Mouse (Mus musculus): ENCODE measurements around the gene Tec.
A peak's percentile ranks its signal among the peaks of the same experiment; 100 is the strongest.

Tec gene

DNA sequence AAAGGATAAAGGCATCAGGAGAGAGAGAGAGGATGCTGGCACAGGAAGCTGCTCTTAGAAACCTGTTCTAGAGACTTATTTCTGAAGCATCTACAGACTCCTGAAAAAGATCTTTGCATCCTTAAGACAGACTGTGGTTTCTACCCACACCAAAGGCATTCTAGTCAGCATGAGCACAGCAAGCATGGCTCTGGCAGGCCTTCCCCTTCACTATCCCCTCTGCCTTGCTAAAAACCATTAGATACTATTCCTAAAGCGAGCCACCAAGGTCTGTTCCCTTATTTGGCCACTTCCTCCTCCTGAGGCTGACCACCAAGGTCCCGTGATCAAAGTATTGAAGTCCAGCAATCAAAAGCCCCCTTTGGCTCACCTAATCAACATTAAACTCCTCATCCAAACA, 92.2 kb downstream of the Tec start:
- no peak for DNase-seq

DNA sequence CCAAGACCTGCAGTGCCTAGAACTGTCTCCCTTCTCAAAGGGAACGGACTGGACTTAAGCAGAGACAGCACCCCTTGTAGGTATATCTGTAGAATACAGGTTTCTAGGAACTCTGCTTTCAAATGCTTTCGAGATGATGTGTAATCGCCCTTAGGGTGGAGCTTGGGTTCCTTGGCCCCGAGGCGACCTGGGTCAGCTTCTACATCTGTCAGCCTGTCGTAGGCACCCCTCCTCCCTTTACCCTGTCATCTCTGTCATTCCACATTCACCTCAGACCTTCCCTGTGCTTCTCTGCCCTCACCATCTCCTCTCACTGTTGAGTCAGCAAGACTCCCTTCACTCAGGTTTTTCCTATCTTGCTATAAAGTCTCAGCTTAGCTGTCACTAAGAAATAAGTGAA, 98.4 kb downstream of the Tec start:
- DNase-seq: no peak

DNA sequence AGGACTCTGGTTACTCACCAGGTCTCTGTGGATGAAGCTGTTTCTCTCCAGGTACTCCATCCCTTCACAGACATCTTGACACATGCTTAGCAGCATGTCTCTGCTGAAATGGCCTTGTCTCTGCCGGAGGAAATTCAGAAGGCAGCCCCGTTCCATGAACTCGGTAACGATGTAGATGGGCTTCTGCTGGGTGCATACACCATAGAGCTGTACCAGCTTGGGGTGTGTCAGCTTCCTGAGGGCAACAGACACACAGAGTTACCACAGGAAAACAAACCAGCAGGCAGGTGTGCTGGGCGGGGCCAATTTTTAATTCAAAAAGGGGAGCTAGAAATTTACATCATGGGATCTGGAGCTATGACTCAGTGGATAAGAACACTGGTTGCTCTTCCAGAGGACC, 104.7 kb downstream of the Tec start:
- peak in 1 of 2 experiments; percentile 27 for DNase-seq

DNA sequence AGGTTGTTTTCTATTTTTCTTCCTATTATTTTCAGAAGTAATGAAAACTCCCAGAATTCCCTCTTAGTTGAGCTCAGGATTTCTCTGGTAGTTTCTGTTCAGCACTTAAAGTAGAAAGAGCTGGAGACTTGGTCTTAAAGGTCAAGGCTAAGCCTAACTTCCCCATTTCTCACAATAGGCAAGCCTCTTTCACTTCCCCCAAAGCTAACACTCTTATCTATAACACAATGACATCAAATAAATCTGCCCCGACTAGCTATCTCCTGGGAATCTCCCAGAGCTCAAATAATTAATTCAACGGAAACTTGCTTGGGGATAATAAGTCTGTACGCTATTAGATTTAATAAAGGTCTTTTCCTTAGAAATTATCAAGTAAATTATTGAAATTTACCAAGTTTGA, 105.3 kb downstream of the Tec start:
- DNase-seq: no peak

DNA sequence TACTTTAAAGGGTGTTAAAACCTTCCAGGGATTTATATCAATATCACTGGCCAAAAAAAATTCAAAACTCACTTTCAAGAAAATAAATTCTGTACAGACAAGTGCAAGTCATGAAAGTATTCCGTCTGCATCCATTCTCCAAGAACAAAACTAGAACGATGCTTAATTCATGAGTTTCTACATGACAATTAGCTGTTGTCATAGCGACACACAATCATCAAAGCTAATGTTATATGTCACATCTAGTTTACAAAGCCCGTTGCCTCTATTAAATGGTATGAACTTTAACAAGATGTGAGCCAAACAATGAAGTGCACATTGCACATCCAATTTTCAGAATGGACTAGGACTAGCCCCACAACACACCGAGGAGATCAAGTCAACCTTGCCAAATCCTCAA, 106.5 kb downstream of the Tec start:
- DNase-seq: no peak

DNA sequence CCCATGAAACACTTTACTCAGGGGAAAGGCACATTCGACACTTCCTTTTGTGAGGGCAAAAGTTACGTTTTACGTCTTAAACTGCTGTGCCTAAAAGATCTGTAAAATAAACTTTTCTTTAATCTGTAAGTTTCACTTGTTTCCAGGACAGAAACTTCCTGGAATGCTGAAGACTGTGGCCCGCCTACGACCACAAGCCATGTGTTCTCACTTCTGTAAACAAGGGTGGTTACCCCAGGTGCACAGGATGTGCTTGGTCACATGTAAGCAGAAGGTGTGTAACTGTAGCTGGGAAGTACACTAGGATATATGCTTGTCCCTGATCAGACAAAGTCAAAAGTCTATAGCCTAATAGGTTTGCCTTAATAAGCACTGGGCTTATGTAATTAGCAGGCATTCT, 107.0 kb downstream of the Tec start:
- DNase-seq: peak in 1 of 2 experiments; percentile 28

DNA sequence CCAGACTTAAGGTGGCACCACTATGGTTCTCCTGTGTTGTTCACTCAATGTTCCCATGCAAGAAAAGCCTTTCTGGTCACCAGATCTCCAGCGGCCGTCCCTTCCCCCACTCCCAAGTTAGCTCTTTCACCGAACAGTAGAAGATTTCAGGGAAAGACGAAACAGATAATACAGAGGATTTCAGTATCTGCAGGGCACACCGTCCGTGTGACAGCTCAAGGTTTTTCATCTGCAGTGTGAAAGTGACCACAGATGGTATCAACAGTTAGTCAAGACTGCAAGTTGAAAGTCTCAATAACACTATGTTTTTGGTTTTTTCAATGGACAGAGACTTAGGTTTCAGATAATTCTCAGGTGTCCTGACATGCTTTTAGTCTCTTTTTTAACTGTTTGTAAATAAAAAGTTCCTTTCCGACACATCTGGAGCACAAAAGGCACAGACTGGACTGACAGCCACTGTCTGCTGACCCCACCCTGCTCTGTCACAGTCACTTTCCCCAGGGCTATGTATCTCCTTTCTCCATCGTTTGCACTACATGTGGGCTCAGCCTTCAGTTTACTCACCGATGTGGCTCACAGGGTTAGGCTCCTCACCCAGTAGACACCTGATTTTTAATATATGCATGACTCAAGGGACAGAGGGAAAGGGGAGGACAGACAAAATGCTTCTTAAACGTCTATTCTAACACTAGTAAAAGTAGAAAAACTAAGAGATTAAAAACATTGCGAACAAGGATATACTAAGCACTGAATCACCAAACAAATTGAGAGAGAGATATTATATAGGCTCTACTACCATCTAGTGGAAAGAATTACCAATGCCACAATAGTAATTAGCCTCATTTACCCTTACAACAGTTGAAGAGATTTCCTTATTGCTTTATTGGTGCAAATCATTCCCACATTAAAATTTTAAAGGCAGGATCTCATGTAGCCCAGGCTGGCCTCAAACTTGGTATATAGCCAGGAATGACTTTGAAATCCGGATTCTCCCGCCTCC, 109.1 kb downstream of the Tec start:
- DNase-seq: no peak

DNA sequence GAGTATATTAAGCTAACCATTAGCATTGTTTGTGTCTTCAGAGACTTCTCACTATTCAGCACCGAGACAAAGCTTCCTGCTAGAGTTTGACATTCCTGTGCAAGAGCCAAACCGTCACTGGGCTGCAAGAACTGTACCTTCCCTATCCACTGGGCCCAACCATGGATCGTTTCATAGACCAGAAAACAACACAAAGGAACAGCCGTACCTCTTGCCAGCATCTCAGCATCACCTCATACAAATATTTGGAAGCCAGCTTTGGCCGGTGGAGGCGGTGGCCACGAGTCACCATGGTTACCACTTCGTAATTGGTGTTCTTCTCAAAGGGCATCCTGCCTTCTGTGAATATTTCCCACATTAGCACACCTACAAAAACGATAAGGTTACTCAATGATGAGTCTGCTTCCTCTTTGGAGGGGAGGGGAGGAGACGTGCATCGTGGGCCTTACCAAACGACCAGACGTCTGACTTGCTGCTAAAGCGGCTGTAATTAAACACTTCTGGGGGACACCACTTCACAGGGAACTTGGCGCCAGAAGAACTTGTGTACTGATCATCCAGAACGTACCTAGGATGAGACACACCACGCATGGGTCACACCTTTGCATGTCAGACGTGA, 111.0 kb downstream of the Tec start:
- DNase-seq: no peak

DNA sequence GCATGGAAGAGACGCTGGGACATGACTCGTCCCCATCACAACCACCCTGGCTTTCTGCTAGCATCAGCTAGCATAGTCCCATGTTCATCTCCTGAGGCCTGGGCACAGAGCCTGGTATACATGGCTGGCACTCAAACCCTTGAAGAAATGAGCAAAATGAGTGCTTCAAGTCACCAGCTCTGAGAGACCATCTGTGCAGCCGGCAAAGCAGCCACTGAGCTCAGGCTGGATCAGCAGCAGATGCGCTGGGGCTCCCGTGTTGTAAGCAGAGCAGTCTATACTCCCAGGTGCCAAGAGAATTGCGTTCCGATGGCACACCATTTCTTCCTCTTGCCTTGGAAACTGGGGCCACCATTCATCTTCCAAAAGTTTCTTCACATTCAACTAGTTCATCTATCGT, 112.3 kb downstream of the Tec start:
- DNase-seq: no peak

DNA sequence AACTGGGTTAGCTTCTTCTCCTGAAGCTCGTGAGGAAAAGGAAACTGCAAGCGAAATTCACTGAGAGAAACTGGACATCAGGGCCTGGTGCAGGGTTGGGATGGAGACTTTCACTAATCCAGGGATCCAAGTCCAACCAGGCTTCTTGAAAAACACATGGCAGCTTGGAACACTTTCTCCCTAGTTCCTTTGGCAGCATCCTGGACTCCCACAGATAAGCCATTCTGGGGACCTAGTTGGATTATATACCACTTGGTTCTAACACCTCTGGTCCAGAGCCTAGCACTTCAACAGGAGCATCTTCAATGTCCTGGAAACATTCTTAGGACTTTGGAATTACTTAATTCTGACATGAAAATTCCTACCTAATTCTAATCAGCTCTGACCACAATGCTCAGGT, 113.2 kb downstream of the Tec start:
- no peak for DNase-seq

DNA sequence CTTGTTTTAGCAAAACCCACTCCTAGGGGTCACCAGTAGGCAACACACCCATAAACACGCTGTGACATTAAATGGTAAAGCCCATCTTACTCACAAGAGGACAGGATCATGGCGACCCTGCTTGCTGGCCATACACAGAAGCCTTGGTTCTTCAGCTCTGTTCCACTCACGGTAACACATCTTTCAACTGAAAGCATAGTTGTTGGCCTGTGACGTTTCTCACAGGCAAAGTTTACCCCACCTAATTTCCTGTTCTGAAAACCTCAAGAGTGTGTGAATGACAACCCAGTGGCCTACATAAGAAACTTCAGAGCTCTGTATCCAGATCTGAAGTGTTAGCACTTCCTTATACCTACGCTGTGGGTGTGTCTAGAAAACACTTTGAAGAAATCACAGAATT, 115.7 kb downstream of the Tec start, which contains the start of gene Txk:
TSS of gene Txk (minus strand) at position 193 of the 400 bp plus-strand sequence.
- DNase-seq: no peak

DNA sequence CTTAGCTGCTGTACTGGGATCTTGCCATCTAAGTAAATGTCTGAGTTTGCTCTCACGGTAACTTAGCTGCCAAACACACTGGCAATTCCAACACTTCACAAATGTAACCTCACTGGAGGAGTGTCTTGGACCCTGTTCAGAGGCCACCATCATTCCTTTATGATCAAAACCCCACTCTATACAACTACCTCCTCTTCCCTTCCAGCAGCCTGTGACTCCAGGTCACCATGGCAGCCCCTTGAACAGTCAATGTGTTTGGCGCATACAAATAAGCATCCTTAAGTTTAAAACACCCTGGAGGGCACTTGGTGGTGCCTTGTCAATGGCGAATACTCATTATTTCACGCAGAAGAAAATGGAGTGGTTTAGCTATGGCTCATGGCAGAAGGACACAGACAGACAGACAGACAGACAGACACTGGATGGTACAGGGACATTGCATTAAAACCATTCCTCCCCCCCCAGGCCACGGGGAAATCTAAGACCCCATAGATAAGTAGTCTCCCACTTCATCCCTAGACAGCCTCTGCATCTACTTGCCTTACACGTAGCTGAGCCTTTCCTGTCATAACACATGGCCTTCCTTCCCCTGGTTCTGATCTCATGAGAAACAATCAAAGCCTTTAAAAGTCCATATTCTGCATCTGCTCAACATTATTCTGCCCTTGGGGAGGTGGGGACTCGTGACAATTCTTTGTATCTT, 117.1 kb downstream of the Tec start:
- DNase-seq: no peak

DNA sequence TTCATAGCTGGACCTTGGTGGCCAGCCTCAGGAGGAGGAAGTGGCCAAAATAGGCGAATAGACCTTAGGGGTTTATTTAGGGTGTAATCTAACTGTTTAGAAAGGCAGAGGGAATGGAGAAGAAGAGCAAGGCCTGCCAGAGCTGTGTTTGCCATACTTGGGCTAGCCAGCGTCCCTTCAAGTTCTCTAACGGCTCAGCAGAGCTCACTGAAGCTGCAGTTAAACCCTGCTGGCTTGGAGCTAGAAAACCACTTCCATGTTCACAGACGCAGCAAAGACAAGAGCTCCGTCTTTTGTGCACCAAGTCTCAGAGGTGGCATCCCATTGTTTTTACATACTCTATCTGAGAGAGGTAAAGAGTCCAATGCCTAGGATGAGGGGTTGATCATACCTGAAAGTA, 118.1 kb downstream of the Tec start:
- no peak for DNase-seq

DNA sequence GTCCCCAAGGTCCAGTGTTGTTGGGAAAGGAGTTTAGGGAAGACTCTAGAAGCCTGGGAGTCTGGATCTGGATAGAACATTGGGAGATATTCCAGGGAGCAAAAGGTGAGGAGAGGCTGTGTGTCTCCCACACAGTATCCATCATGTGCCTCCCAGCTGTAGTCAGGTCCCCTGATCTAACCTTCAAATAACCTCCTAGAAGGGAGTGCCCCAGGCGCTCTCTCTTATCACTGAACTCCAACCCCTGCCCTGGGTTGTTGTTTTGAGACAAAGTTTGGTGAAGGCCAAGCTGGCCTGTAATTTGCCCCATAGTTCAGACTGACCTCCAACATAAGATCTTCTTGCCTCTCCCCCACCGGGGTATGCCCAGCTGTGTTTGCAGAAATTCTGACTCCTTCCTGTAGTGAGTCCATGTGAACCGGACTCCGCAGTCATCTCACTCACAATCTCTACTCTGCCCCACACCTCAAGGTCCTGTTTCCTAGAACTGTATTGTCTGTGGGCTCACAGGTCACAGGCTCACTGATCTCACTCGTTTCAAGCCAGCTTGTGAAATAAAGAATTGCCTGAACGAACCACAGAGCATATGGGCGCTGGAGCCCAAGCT, 119.5 kb downstream of the Tec start:
- no peak for DNase-seq

DNA sequence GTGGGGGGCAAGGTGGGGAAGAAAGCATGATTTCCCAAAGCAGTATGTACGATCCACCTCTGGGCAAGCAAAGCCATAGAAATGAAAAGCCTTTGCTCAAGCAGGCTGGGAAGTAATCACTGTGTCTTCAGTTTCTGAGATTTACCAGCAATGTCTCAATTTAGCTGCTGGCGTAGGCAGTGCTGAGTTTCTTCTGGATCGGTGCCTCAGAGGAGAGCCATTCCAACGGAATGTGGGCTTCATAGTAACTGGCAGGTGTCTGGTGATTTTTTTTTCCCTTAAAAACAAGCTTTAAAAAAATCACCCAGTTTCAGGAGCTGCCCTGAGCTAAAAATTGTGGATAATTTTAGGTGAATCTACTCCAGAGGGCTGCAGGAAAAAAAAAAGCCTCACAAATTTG, 120.9 kb downstream of the Tec start:
- no peak for DNase-seq

DNA sequence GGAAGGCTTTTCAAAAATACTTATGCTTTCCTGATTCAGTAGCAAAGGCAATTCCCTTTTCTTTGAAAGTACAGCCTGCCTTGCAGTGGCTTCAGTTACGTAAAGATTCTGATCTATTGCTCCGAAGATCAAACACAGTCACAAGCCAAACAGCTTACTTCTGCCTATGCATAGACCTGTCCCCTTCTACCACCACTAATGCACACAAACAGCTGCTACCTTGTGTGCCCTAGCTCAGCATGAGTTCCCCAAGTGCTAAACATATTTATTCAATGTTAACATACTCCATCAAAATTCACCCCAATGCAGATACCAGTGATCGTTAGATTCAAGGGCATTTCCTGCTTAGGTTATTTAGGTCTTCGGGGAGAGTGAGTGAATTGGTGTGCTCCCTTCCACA, 121.8 kb downstream of the Tec start:
- DNase-seq: no peak

DNA sequence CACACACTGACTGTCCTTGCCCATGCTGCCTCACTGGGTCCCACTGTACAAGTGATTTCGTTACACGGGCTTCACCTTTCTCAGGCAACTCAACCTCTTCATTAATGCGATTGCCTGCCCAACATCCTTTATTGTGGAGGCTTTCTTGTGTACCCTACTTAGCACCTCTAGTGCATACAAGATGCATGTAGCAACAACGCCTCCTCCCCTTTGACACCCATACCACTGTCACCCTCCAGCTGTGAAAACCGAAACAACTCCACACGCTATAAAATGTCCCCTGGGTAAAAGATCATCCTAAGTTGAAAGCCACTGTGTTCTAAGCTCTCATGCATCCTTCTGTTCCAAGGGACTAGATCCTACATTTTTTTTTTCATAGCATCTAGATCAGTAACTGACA, 125.2 kb downstream of the Tec start:
- DNase-seq: no peak

DNA sequence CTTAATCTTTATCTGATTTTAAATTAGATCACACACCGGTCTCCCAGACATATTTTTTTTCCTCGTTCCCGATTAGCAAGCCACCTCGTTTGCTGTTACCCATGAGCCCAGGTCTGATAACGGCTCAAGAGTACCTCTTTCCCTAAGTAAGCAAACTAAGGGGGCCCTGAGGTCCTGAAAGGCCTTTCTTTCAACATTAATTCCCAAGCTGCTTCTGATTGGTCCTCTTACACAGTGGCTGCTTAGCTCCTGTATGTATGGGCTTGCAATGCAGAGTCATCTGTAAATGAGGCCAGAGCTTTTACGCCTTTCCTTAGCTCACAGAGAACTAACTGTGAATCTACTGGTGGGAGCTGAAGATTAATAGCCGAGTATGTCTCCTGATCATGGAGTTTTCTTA, 131.4 kb downstream of the Tec start:
- DNase-seq: no peak

DNA sequence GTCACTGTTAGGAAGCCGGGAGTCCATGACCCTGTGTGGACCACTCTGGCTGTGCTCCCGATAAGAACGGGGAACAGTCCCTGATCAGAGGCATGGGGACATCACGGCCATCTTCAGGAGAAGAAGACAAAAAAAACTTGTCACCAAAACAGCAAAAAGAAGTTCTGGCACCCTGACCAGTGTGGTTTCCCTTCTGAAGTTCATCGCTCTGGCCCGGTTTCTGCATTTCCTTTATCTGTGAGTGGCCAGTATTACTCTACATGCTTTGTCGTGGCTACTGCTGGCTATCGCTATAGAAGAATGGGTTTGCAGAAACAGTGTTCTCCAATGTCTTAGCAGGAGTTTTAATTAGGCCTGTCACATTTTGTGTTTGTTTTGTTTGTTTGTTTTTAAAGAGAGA, 131.8 kb downstream of the Tec start:
- DNase-seq: no peak

DNA sequence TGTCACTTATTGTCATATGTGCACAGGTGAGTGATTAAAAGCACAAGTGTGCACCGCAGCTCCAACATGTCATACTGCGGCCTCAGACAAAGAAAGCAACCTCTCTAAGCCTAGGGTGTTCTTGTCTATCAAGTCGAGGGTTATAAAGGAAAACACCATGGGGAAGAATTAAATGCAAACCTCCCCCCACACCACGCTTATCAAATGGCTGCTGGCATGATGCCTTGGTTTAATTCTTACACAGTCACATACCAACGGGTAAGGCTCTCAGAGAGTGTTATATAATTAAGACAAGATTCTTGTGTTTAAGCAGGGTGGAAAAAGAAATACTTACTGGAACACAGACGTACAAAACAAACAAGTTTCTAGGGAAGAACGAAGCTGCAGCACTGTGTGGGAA, 132.5 kb downstream of the Tec start:
- DNase-seq: no peak

DNA sequence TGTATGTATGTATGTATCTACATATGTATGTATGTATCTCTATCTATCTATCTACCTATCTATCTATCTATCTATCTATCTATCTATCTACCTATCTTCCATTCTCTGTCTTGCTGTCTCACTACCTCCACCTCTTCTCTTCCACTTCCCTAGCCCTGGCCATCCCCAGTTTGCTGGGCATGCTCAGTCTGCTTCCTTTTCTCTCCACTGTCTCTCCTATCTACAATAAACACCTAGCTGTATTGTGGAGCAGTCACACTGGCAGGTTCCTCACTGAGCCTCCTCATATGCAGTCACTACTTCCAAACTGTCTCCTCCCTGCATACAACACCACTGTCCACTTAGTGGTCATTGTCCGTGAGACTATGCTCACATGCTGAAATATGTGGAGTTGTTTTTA, 135.4 kb downstream of the Tec start:
- DNase-seq: no peak

DNA sequence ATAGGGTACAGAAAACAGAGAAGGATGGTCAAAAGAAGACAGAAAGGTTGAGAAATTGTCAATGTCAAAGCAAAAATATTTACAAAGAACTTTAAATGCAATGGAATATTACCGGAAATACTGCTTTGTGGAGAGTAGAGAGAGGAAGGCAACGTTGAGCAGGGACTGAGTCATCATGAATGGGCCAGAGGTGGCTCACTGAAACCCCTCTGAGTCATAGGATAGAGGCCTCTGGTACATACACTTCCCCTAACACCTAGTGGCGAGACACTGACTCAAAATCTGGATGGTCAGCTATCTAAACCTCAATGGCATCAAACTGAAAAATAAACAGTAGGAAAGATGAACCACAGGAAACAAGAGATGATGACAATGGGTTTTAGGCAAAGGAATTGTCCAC, 142.9 kb downstream of the Tec start:
- no peak for DNase-seq

DNA sequence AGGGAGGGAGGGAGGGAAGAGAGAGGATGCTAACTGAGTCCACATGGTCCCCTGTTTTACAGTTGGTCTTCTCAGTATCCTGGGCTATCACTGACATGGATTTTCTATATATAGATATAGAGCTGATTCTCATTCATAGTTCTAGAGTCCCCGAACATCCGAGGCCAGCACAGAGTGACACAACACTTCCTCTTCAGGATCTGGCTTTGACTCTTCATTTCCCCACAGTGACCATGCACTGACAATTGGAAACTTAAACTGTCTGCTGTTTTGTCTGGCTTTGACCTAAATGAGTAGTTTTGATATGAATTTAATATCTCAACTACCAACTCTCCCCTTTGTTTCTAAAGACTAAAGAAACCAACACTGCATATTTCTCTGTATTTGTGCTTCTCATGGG, 144.9 kb downstream of the Tec start:
- no peak for DNase-seq

All from spleen, adult 18-20 months (tissue).